Mouse (Mus musculus) stomach, postnatal 0 days (tissue): ENCODE results near the gene Nit2. TPM values are rescaled to one million over a fixed set of nuclear protein-coding genes. Genes with fewer than 3 reads are reported as not detected.
A peak's percentile ranks its signal among the peaks of the same experiment; 100 is the strongest.
"Not testable (repeated sequence)": the region's sequence is repeated elsewhere in the genome, so short reads cannot be mapped to it uniquely, and the experiment has no call there.

Experiments used
- ATAC-seq: fragments of 200-750 bp; cut with Nextera tagmentation; 2 replicates; pipeline ENCODE4 v1.8.0; 2017; ENCODE audit not compliant: low FRiP score, low TSS enrichment
- DNase-seq: peaks from one replicate; pipeline ENCODE4 v3.0.0-alpha.2; 2016; ENCODE audit warnings: low spot score
- H3K27ac ChIP-seq: fragments of 300-500 bp; sonication (generic); replicated peaks from 2 replicates; pipeline ENCODE4 v1.5.1; 2014; ENCODE audit warnings: mild to moderate bottlenecking, control low read depth
- H3K27me3 ChIP-seq: fragments of 300-500 bp; sonication (generic); 2 replicates; pipeline ENCODE4 v1.6.1; 2014; ENCODE audit warnings: low read length; ENCODE audit not compliant: control insufficient read depth, insufficient read depth
- H3K36me3 ChIP-seq: fragments of 300-500 bp; sonication (generic); 2 replicates; pipeline ENCODE4 v1.6.1; 2014; ENCODE audit warnings: low read length, mixed read lengths; ENCODE audit not compliant: control insufficient read depth, insufficient read depth
- H3K4me1 ChIP-seq: fragments of 300-500 bp; sonication (generic); replicated peaks from 2 replicates; pipeline ENCODE4 v1.6.1; 2014; ENCODE audit warnings: antibody characterized with exemption; ENCODE audit not compliant: control insufficient read depth, insufficient read depth
- H3K4me2 ChIP-seq: fragments of 300-500 bp; sonication (generic); replicated peaks from 2 replicates; pipeline ENCODE4 v1.6.1; 2014; ENCODE audit warnings: low read depth, mild to moderate bottlenecking, control low read depth, moderate library complexity
- H3K4me3 ChIP-seq: fragments of 300-500 bp; sonication (generic); 2 replicates; pipeline ENCODE4 v1.5.1; 2014; ENCODE audit warnings: low read depth, low read length, control low read depth
- H3K9ac ChIP-seq: fragments of 300-500 bp; sonication (generic); 2 replicates; pipeline ENCODE4 v1.6.1; 2014; ENCODE audit warnings: mild to moderate bottlenecking, low read length, control low read depth, mixed read lengths
- H3K9me3 ChIP-seq: fragments of 300-500 bp; sonication (generic); 2 replicates; pipeline ENCODE4 v1.6.1; 2016; ENCODE audit warnings: low read length; ENCODE audit not compliant: control insufficient read depth
- CTCF ChIP-seq: IDR thresholded peaks from 2 replicates; pipeline ENCODE4 v1.5.1; 2016; ENCODE audit warnings: antibody characterized with exemption, low read depth, mild to moderate bottlenecking, moderate library complexity
- EP300 ChIP-seq: optimal IDR thresholded peaks from 2 replicates; pipeline ENCODE3; 2016; ENCODE audit warnings: antibody characterized with exemption
- WGBS: fragments of 180-500 bp; shearing (Covaris S2); extraction: QIAGEN DNeasy Blood & Tissue Kit; methylation state at CpG from one replicate; pipeline ENCODE4 v1.1.7; 2014; 5-methylcytosine and 5-hydroxymethylcytosine counted together
- polyA plus RNA-seq: library from polyadenylated mRNA; unstranded; fragments of >200 nt; fragmentation: Nextera tagmentation; extraction: Ambion mirVana; gene quantifications from 2 replicates; pipeline ENCODE4 v1.2.1, GENCODE M21; 2015

Nit2 gene
- polyA plus RNA-seq, 1 experiment from 2014 or later: 41.3 TPM

DNA sequence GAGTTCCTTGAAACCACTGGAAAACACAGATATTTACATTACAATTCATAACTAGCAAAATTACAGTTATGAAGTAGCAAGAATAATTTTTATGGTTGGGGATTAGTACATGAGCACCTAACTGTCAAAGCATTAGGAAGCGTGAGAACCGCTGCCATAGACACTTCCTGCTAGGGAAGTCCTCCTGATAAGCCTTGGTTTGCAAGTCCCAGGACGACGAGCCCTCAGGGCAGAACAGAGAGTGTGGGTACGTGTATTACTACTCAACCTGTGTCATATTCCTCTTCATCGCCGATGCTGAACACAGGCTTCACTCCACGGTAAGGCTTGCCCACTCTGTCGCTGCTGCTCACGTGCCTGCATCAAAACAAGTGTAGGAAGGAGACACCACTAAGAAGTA lies 10.5 kb upstream of the Nit2 start:
- Histone ChIP-seq H3K4me3 (no peak overlapping the region), H3K27ac (no peak overlapping the region), H3K9me3 (no peaks in the 10 kb centered on the region), H3K9ac (no peak overlapping the region), H3K4me1 (no peaks in the 10 kb centered on the region), H3K27me3 (no peaks in the 10 kb centered on the region), H3K4me2 (no peak overlapping the region), H3K36me3 (peaks cover 14% of the 10 kb centered on the region)
- no peak for ATAC-seq
- 91% methylated on average over 10 of the region's 10 CpGs for WGBS
- no peak for DNase-seq
- TF ChIP-seq CTCF (no peak), EP300 (no peak)

DNA sequence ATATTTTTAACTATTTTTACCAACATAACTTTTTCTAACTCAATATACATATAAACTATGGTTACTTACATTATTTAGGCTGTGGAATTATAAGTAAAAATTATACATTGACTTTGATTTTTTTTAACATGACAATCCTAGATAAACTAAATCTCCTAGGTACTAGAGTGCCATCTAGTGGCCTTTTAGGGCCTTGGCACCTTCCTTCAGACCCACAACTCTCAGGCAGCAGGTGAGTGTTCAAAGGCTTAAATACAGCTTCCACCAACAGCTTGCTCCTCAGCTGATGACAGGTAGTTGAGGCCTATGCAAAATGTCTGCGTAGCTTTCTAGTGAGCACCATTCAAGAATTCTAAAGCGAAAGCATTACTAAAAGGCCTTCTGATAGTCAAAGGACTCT lies 10.1 kb upstream of the Nit2 start:
- H3K27me3 ChIP-seq: no peaks in the 10 kb centered on the region
- no peaks in the 10 kb centered on the region for H3K4me1 ChIP-seq
- H3K9ac ChIP-seq: no peak overlapping the region
- WGBS: 70% methylated on average over 2 of the region's 2 CpGs
- H3K9me3 ChIP-seq: no peaks in the 10 kb centered on the region
- ATAC-seq (no peak), DNase-seq (peak; percentile 27)
- TF ChIP-seq CTCF (peak; percentile 82), EP300 (no peak)
- peaks cover 13% of the 10 kb centered on the region; the same call in 1 of the 2 replicates for H3K36me3 ChIP-seq
- H3K4me3 ChIP-seq: no peak overlapping the region
- H3K4me2 ChIP-seq: no peak overlapping the region
- no peak overlapping the region for H3K27ac ChIP-seq

- TF ChIP-seq CTCF (no peak), EP300 (no peak)
- 84% methylated on average over 7 of the region's 7 CpGs for WGBS
These were observed 9.1 kb upstream of the Nit2 start for GRCm38 (mm10) chr16:57176276-57176675.

DNA sequence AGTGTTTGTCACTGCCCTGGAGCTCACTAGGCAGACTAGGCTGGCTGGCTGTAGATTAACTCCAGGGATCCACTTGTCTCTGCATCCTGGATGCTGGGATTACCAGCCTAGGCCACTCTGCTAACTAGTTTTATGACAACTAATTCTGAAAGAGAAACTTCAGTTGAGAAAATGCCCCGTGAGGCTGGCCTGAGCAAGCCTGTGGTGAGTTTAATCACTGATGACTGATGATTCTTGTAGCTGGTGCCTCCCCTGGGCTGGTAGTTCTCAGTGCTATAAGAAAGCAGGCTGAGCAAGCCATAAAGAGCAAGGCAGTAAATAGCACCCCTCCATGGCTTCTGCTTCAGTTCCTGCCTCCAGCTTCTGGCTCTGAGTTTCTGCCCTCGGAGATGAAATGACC lies 8.6 kb upstream of the Nit2 start:
- Histone ChIP-seq H3K9ac (no peak overlapping the region), H3K4me3 (no peak overlapping the region), H3K9me3 (no peaks in the 10 kb centered on the region), H3K4me1 (no peaks in the 10 kb centered on the region), H3K4me2 (no peak overlapping the region), H3K27me3 (no peaks in the 10 kb centered on the region), H3K36me3 (peaks cover 7% of the 10 kb centered on the region; the same call in 1 of the 2 replicates), H3K27ac (no peak overlapping the region)
- no peak for ATAC-seq
- TF ChIP-seq EP300 (no peak), CTCF (no peak)
- 76% methylated on average over 2 of the region's 2 CpGs for whole genome bisulfite sequencing
- no peak for DNase-seq

More at GRCm38 (mm10) chr16:57176276-57176675, 9.1 kb upstream of the Nit2 start:
- Histone ChIP-seq H3K9ac (no peak overlapping the region), H3K27me3 (no peaks in the 10 kb centered on the region), H3K9me3 (no peaks in the 10 kb centered on the region), H3K36me3 (peaks cover 7% of the 10 kb centered on the region; the same call in 1 of the 2 replicates), H3K4me1 (no peaks in the 10 kb centered on the region), H3K4me2 (no peak overlapping the region), H3K27ac (no peak overlapping the region), H3K4me3 (no peak overlapping the region)
- ATAC-seq (no peak), DNase-seq (no peak)

- H3K27ac ChIP-seq, H3K4me2 ChIP-seq, H3K9me3 ChIP-seq, H3K9ac ChIP-seq, ATAC-seq, H3K36me3 ChIP-seq, DNase-seq, H3K27me3 ChIP-seq, H3K4me1 ChIP-seq, H3K4me3 ChIP-seq: not testable (repeated sequence)
These were observed 7.3 kb upstream of the Nit2 start for GRCm38 (mm10) chr16:57174480-57174879.

GRCm38 (mm10) chr16:57171570-57171969 lies 4.4 kb upstream of the Nit2 start:
- ATAC-seq (no peak), DNase-seq (no peak)
- 82% methylated on average over 6 of the region's 6 CpGs for WGBS
- H3K36me3 ChIP-seq: peaks cover 5% of the 10 kb centered on the region; the same call in 1 of the 2 replicates
- H3K27me3 ChIP-seq: no peaks in the 10 kb centered on the region
- H3K4me2 ChIP-seq: no peak overlapping the region
- H3K4me1 ChIP-seq: no peaks in the 10 kb centered on the region
- no peak overlapping the region for H3K9ac ChIP-seq
- no peak overlapping the region for H3K27ac ChIP-seq
- H3K4me3 ChIP-seq: no peak overlapping the region
- TF ChIP-seq EP300: no peak
- no peak for TF ChIP-seq CTCF
- no peaks in the 10 kb centered on the region for H3K9me3 ChIP-seq
